Mouse (Mus musculus): ENCODE data around the gene Ahnak2. TPM values are rescaled to one million over a fixed set of nuclear protein-coding genes. Genes with fewer than 3 reads are reported as not detected.

The Ahnak2 gene
- polyA plus RNA-seq, 1 experiment from 2014 or later: 3.1 TPM

DNA sequence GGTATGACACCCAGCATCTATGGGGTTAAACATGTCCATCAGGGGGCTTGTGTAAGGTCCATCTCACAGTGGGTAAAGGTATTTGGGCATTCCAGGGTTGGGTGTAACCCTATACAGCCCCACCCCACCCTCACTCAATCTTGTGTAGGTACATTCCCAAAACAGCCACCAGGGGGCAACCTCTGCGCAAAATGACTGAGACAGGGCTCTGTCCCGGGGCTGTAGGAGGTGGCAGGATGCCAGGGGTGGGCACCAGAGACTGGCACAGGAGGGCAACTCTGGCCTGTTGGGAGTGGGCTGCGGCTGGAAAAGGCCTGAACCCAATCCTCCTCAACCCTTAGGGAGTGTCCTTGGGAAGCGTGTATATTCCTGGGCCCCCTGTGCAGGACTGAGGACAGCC, 2.0 kb downstream of the Ahnak2 start:
- H3K27ac ChIP-seq (replicated peaks in 1 of 2; ENCODE audit: control insufficient read depth in 1 of 2, insufficient read depth in 1 of 2, low read depth in 2 of 2, low read length in 2 of 2): no peak overlapping the region
- no peaks in the 10 kb centered on the region for H3K9me3 ChIP-seq (ENCODE audit: control insufficient read depth, low read length)
- H3K4me3 ChIP-seq (ENCODE audit: control insufficient read depth in 1 of 2, insufficient read depth in 1 of 2, low read depth in 1 of 2, low read length in 2 of 2): no peak overlapping the region
- H3K4me1 ChIP-seq (ENCODE audit: control insufficient read depth in 2 of 2, insufficient read depth in 2 of 2, low read length in 2 of 2): peaks cover 24 to 44% of the 10 kb centered on the region in 2 experiments
- no peaks in the 10 kb centered on the region for H3K36me3 ChIP-seq (ENCODE audit: control insufficient read depth, insufficient read depth, low read length)
- no peak for ATAC-seq (ENCODE audit: insufficient number of reproducible peaks, insufficient read depth, low FRiP score, low read depth)
- H3K9ac ChIP-seq (ENCODE audit: low read length): no peak overlapping the region
- H3K27me3 ChIP-seq (ENCODE audit: control insufficient read depth, insufficient read depth, low read length): peaks cover 19% of the 10 kb centered on the region
- no peak overlapping the region for H3K4me2 ChIP-seq (ENCODE audit: low read length)
- 6% methylated on average over 4 of the region's 4 CpGs for WGBS

GRCm38 (mm10) chr12:112799237-112799970, 3.1 kb downstream of the Ahnak2 start:
- Histone ChIP-seq H3K27me3 (ENCODE audit: control insufficient read depth, insufficient read depth, low read length) (peaks cover 19% of the 10 kb centered on the region), H3K9me3 (ENCODE audit: control insufficient read depth, low read length) (no peaks in the 10 kb centered on the region), H3K9ac (ENCODE audit: low read length) (no peak overlapping the region), H3K4me3 (ENCODE audit: control insufficient read depth in 1 of 2, insufficient read depth in 1 of 2, low read depth in 1 of 2, low read length in 2 of 2) (no peak overlapping the region), H3K4me1 (ENCODE audit: control insufficient read depth in 2 of 2, insufficient read depth in 2 of 2, low read length in 2 of 2) (peaks cover 35 to 55% of the 10 kb centered on the region in 2 experiments), H3K4me2 (ENCODE audit: low read length) (no peak overlapping the region), H3K36me3 (ENCODE audit: control insufficient read depth, insufficient read depth, low read length) (no peaks in the 10 kb centered on the region), H3K27ac (replicated peaks in 1 of 2; ENCODE audit: control insufficient read depth in 1 of 2, insufficient read depth in 1 of 2, low read depth in 2 of 2, low read length in 2 of 2) (no peak overlapping the region)
- 75% methylated on average over 10 of the region's 10 CpGs for WGBS
- no peak for ATAC-seq (ENCODE audit: insufficient number of reproducible peaks, insufficient read depth, low FRiP score, low read depth)

- Histone ChIP-seq H3K4me1 (ENCODE audit: control insufficient read depth in 2 of 2, insufficient read depth in 2 of 2, low read length in 2 of 2) (peaks cover 41 to 58% of the 10 kb centered on the region in 2 experiments), H3K4me3 (ENCODE audit: control insufficient read depth in 1 of 2, insufficient read depth in 1 of 2, low read depth in 1 of 2, low read length in 2 of 2) (no peak overlapping the region)
Observed at GRCm38 (mm10) chr12:112798716-112799115, 3.7 kb downstream of the Ahnak2 start.

DNA sequence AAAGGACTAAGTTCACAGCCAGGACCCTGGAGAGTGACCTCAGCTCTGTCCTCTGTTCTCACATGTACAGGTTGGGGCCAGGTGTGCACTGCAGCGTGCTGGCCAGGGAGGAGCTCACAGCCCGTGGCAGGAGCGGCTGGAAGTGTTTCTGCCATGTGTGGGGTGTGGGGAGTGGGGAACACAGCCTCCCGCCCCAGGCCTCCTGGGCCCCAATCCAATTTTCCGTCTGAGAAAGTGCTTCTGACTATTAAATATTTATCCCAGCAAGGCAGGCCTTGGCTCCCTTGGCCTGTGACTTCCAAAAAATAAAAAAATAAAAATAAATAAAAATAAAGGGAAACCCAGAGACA, 4.2 kb downstream of the Ahnak2 start:
- WGBS: 37% methylated on average over 5 of the region's 5 CpGs
- Histone ChIP-seq H3K4me2 (ENCODE audit: low read length) (no peak overlapping the region), H3K4me1 (ENCODE audit: control insufficient read depth in 2 of 2, insufficient read depth in 2 of 2, low read length in 2 of 2) (peaks cover 45 to 60% of the 10 kb centered on the region in 2 experiments), H3K9ac (ENCODE audit: low read length) (no peak overlapping the region), H3K36me3 (ENCODE audit: control insufficient read depth, insufficient read depth, low read length) (no peaks in the 10 kb centered on the region), H3K27me3 (ENCODE audit: control insufficient read depth, insufficient read depth, low read length) (peaks cover 16% of the 10 kb centered on the region), H3K4me3 (ENCODE audit: control insufficient read depth in 1 of 2, insufficient read depth in 1 of 2, low read depth in 1 of 2, low read length in 2 of 2) (no peak overlapping the region), H3K27ac (replicated peaks in 1 of 2; ENCODE audit: control insufficient read depth in 1 of 2, insufficient read depth in 1 of 2, low read depth in 2 of 2, low read length in 2 of 2) (no peak overlapping the region), H3K9me3 (ENCODE audit: control insufficient read depth, low read length) (no peaks in the 10 kb centered on the region)
- ATAC-seq (ENCODE audit: insufficient number of reproducible peaks, insufficient read depth, low FRiP score, low read depth): no peak

More at GRCm38 (mm10) chr12:112798716-112799115, 3.7 kb downstream of the Ahnak2 start:
- no peak for ATAC-seq (ENCODE audit: insufficient number of reproducible peaks, insufficient read depth, low FRiP score, low read depth)
- H3K9me3 ChIP-seq (ENCODE audit: control insufficient read depth, low read length): no peaks in the 10 kb centered on the region
- H3K36me3 ChIP-seq (ENCODE audit: control insufficient read depth, insufficient read depth, low read length): no peaks in the 10 kb centered on the region
- no peak overlapping the region for H3K4me2 ChIP-seq (ENCODE audit: low read length)
- H3K27me3 ChIP-seq (ENCODE audit: control insufficient read depth, insufficient read depth, low read length): peaks cover 19% of the 10 kb centered on the region
- no peak overlapping the region for H3K27ac ChIP-seq (replicated peaks in 1 of 2; ENCODE audit: control insufficient read depth in 1 of 2, insufficient read depth in 1 of 2, low read depth in 2 of 2, low read length in 2 of 2)
- 73% methylated on average over 5 of the region's 5 CpGs for WGBS
- H3K9ac ChIP-seq (ENCODE audit: low read length): no peak overlapping the region

DNA sequence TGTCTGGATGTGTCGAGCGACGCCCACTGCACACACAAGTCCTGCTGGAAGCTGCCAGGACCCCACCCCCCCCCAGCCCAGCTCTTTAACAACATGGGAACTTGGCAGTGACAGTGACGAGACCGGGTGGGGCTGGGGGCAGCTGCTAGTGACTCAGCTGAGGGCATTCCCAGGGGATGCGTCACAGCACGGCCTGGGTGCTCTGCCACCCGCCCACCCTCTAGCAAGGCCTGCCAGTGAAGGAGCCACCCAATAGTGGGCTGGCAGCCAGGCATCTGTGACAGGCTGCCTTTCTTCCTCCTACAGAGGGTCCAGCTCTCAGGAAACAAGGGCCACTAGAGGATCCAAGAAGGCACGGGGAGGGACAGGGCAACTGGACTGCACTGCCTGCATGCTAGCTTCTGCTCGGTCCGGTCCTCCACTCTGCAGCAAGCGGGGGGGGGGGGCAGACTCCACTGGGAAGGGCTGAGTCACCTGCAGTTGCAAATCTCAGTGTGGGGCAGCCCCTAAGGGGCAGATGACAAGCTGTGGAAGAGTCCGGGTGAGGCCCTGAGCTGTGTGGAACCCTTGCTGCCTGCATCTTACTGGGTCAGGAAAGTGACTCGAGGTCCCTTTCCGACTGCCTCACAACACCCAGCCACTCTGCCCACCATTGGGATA, 4.7 kb downstream of the Ahnak2 start:
- H3K4me3 ChIP-seq (ENCODE audit: control insufficient read depth in 1 of 2, insufficient read depth in 1 of 2, low read depth in 1 of 2, low read length in 2 of 2): no peak overlapping the region
- peaks cover 11% of the 10 kb centered on the region for H3K27me3 ChIP-seq (ENCODE audit: control insufficient read depth, insufficient read depth, low read length)
- no peak; the same call in 1 of the 2 replicates for ATAC-seq (ENCODE audit: insufficient number of reproducible peaks, insufficient read depth, low FRiP score, low read depth)
- WGBS: 41% methylated on average over 15 of the region's 15 CpGs
- H3K4me2 ChIP-seq (ENCODE audit: low read length): no peak overlapping the region
- H3K27ac ChIP-seq (replicated peaks in 1 of 2; ENCODE audit: control insufficient read depth in 1 of 2, insufficient read depth in 1 of 2, low read depth in 2 of 2, low read length in 2 of 2): no peak overlapping the region
- H3K9me3 ChIP-seq (ENCODE audit: control insufficient read depth, low read length): no peaks in the 10 kb centered on the region
- H3K9ac ChIP-seq (ENCODE audit: low read length): no peak overlapping the region
- H3K4me1 ChIP-seq (ENCODE audit: control insufficient read depth in 2 of 2, insufficient read depth in 2 of 2, low read length in 2 of 2): peaks cover 44 to 65% of the 10 kb centered on the region in 2 experiments
- no peaks in the 10 kb centered on the region for H3K36me3 ChIP-seq (ENCODE audit: control insufficient read depth, insufficient read depth, low read length)

DNA sequence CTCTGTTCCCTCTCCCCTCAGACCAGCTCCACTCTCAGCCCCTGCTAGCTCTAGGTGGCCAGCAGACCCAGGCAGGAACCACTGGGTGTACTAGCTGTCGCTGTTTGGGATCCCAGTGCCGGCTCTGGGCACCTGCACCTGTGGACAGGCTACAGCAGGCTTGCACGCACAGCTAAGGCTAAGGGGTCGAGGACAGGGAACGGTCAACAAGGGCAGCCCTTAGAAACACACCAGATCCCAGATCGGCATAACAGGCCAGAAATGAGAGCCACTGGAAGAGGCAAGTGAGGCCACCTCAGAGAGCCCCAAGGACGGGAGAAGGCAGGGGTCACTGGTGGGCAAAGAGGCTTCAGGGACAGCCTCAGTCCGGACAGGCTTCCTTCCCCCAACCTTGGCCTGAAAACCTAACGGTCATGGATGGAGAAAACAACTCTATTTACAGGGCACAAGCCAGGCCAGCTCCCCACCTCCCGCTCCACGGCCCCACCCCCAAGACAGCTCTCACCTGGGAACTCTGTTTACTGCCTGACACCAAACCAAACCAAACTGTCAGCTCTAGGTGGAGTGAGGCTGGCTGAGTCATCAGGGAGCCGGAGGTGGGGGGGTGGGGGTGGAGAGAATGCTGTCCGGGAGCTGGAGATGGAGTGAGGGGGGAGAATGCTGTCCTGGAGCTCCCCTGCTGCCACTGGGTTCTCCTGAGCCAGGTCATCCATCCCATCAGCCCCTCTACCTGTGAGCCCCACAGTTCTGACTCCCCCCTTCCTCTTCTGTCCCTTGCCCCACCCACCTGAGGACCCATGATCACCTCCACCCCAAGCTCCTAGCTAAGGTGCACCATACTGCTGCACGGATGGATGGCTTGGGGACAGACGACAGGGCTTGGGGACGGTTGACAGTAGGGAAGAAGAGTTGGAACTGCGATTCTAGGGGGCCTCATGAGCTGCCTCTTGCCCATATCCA, 5.6 kb downstream of the Ahnak2 start:
- Histone ChIP-seq H3K4me1 (ENCODE audit: control insufficient read depth in 2 of 2, insufficient read depth in 2 of 2, low read length in 2 of 2) (peaks cover 42 to 57% of the 10 kb centered on the region in 2 experiments), H3K9ac (ENCODE audit: low read length) (no peak overlapping the region; the same call in 1 of the 2 replicates)
- no peak for ATAC-seq (ENCODE audit: insufficient number of reproducible peaks, insufficient read depth, low FRiP score, low read depth)

GRCm38 (mm10) chr12:112795466-112796104, 6.9 kb downstream of the Ahnak2 start:
- Histone ChIP-seq H3K27me3 (ENCODE audit: control insufficient read depth, insufficient read depth, low read length) (no peaks in the 10 kb centered on the region), H3K9ac (ENCODE audit: low read length) (peak overlapping the region; percentile 21; the same call in 1 of the 2 replicates), H3K4me2 (ENCODE audit: low read length) (peak overlapping the region; percentile 44), H3K36me3 (ENCODE audit: control insufficient read depth, insufficient read depth, low read length) (no peaks in the 10 kb centered on the region), H3K27ac (replicated peaks in 1 of 2; ENCODE audit: control insufficient read depth in 1 of 2, insufficient read depth in 1 of 2, low read depth in 2 of 2, low read length in 2 of 2) (peak overlapping the region in 1 of 2 experiments; percentile 75; a peak in 1 of 4 replicates), H3K4me1 (ENCODE audit: control insufficient read depth in 2 of 2, insufficient read depth in 2 of 2, low read length in 2 of 2) (peaks cover 39 to 53% of the 10 kb centered on the region in 2 experiments), H3K9me3 (ENCODE audit: control insufficient read depth, low read length) (no peaks in the 10 kb centered on the region), H3K4me3 (ENCODE audit: control insufficient read depth in 1 of 2, insufficient read depth in 1 of 2, low read depth in 1 of 2, low read length in 2 of 2) (peak overlapping the region in 1 of 2 experiments; percentile 0; a peak in 1 of 4 replicates)
- ATAC-seq (ENCODE audit: insufficient number of reproducible peaks, insufficient read depth, low FRiP score, low read depth): peak; percentile 31; the same call in 1 of the 2 replicates
- WGBS: 48% methylated on average over 18 of the region's 18 CpGs

More for the DNA sequence above, 5.6 kb downstream of the Ahnak2 start:
- H3K4me2 ChIP-seq (ENCODE audit: low read length): no peak overlapping the region
- H3K36me3 ChIP-seq (ENCODE audit: control insufficient read depth, insufficient read depth, low read length): no peaks in the 10 kb centered on the region
- H3K27me3 ChIP-seq (ENCODE audit: control insufficient read depth, insufficient read depth, low read length): peaks cover 10% of the 10 kb centered on the region
- H3K4me3 ChIP-seq (ENCODE audit: control insufficient read depth in 1 of 2, insufficient read depth in 1 of 2, low read depth in 1 of 2, low read length in 2 of 2): no peak overlapping the region
- no peaks in the 10 kb centered on the region for H3K9me3 ChIP-seq (ENCODE audit: control insufficient read depth, low read length)
- WGBS: 43% methylated on average over 17 of the region's 17 CpGs
- H3K27ac ChIP-seq (replicated peaks in 1 of 2; ENCODE audit: control insufficient read depth in 1 of 2, insufficient read depth in 1 of 2, low read depth in 2 of 2, low read length in 2 of 2): no peak overlapping the region
